Mouse (Mus musculus): Measurements from ENCODE around the gene Neurl3. TPM values are rescaled to one million over a fixed set of nuclear protein-coding genes. Genes with fewer than 3 reads are reported as not detected.

The Neurl3 gene
- total RNA-seq (2023) = 100 to 1,000 TPM; 151 to 160 TPM

DNA sequence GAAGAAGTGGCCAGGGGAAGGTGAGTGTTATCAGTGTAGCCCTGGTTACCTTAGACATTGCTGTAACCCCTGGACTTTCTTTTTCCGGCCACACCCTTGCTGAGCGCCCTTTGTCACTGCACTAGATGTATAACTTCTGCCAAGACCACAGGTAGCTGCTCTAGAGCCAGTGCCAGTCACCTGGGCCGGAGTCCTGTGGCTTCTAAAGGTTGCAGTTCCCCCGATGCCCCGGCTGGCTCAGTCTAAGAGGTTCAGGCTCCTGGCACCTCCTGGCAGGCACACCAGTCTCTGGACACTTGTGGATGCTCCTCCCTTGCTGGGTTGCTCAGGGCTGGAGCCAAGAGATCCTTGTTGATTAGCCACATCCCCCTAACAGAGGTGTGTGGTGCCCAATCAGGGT is at the start of gene Neurl3:
Gene Neurl3, minus strand, starts transcription at position 225 of the 400 bp plus-strand sequence.

DNA sequence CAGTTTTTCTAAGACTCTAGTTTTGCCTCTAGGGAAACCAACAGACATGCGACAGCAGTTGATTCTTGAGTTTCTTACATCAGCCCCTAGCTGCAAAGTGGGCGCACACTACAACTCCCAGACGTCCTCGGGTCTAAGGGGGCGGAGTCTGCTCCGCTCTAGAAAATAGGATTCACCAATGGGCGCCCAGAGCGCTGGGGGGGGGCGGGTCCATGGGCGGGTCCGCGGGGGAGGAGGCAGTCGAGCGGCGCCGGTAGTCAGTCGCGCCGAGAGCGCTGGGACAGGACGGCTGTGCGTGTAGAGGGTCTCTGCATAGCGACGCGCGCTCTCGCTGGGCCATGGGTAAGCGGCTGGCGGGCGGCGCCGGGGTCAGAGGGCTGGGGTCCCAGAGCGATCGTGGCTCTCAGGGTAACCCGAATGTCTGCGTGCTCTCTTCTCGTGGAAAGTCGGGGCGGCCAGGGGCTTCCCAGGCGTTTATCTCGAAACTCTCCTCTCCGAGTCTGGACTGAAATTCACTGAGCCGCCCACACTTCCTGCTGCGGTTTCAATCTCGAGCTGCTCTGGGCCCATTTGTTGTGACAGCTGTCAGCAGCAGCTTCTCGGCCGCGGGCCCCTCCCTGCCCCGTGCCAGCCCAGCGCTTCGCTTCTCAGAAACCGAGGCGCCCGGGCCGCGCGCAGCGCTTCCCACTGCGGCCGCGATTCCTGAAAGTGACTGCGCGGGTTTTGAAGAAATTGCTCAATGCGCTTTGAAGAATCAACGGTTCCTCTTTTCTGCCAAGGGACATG is 33.2 kb upstream of the Neurl3 start, which contains the start of gene Arid5a:
Gene Arid5a, plus strand, starts transcription at position 239 of the 786 bp plus-strand sequence.

DNA sequence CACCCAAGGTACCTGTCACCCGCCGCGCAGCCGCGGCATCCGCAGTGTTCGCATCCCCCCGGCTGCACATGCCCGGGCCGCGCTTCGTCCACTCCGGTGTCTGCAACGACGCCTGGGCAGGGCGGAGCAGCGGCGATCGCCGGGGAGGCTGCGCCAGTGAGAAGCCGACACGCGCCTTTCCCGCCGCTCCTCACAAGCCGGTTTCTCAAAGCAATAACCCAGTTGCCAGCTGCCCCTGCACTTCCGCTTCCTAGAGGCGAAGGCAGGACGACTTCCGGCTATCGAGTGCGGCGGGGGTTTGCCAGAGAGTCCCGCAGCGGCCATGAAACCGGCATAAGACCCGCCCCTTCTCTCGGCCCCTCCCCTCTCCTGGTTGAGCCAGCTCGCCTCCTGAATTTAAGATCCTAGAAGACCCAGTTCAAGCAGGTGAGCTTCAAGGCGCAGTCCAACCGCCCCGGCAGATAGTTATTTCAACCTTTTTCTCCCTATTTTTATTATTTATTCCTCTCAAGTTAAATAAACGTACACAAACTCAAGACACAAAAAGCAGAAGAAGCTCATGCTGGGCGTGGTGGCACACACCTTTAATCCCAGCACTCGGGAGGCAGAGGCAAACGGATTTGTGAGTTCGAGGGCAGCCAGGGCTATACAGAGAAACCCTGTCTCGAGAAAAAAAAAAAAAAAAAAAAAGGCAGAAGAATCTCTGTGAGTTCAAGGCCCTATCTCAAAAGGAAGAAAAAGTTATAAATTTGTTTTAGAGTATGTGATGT is 30.2 kb downstream of the Neurl3 start, which contains the start of gene Uggt1:
Gene Uggt1, minus strand, starts transcription at position 663 of the 770 bp plus-strand sequence.

Other genes starting within 250 kb of the Neurl3 start
- gene Hs6st1, start 206.3 kb downstream of the Neurl3 start, total RNA-seq (2023) = 10 to 100 TPM; 21.5 to 23.0 TPM
- 10 to 100 TPM; 63.7 to 67.1 TPM for gene Uggt1, start 30.0 kb downstream of the Neurl3 start, total RNA-seq (2023)
- gene Arid5a, start 33.1 kb upstream of the Neurl3 start, total RNA-seq (2023) = 10 to 100 TPM; 81.7 to 83.1 TPM
- 10 to 100 TPM; 43.3 to 54.0 TPM for gene Kansl3, start 94.5 kb upstream of the Neurl3 start, total RNA-seq (2023)
- not detected for gene Fer1l5, start 97.6 kb upstream of the Neurl3 start, total RNA-seq (2023)
- gene Lman2l, start 170.6 kb upstream of the Neurl3 start, total RNA-seq (2023) = 10 to 100 TPM; 37.2 to 48.0 TPM
- 10 to 100 TPM; 27.7 to 28.9 TPM for gene Cnnm4, start 196.9 kb upstream of the Neurl3 start, total RNA-seq (2023)
- gene Cnnm3, start 237.2 kb upstream of the Neurl3 start, total RNA-seq (2023) = 10 to 100 TPM; 23.1 to 28.8 TPM